Mouse (Mus musculus) heart, embryonic 11.5 days (tissue): Measurements from ENCODE around the gene Cd209a. TPM values are rescaled to one million over a fixed set of nuclear protein-coding genes. Genes with fewer than 3 reads are reported as not detected.
"Not testable (repeated sequence)": the region's sequence is repeated elsewhere in the genome, so short reads cannot be mapped to it uniquely, and the experiment has no call there.

ENCODE experiments used
- ATAC-seq: fragments of 200-750 bp; cut with Nextera tagmentation; replicated peaks from 2 replicates; pipeline ENCODE4 v1.8.0; 2017; ENCODE audit warnings: moderate library complexity; ENCODE audit not compliant: insufficient number of reproducible peaks, low FRiP score, low TSS enrichment
- H3K27ac ChIP-seq: fragments of 300-500 bp; sonication (generic); 2 replicates; pipeline ENCODE4 v1.5.1; 2014; ENCODE audit warnings: mild to moderate bottlenecking, low read depth, low read length
- H3K27me3 ChIP-seq: fragments of 300-500 bp; sonication (generic); 2 replicates; pipeline ENCODE4 v1.6.1; 2014; ENCODE audit warnings: mild to moderate bottlenecking, low read length, mixed read lengths; ENCODE audit not compliant: control insufficient read depth, insufficient read depth
- H3K36me3 ChIP-seq: fragments of 300-500 bp; sonication (generic); 2 replicates; pipeline ENCODE4 v1.6.1; 2014; ENCODE audit warnings: mild to moderate bottlenecking, low read length, moderate library complexity, mixed read lengths; ENCODE audit not compliant: control insufficient read depth, insufficient read depth
- H3K4me1 ChIP-seq: fragments of 300-500 bp; sonication (generic); 2 replicates; pipeline ENCODE4 v1.6.1; 2014; ENCODE audit warnings: low read length; ENCODE audit not compliant: control insufficient read depth, insufficient read depth
- H3K4me2 ChIP-seq: fragments of 300-500 bp; sonication (generic); 2 replicates; pipeline ENCODE4 v1.6.1; 2014; ENCODE audit warnings: mild to moderate bottlenecking, moderate library complexity
- H3K4me3 ChIP-seq: fragments of 300-500 bp; sonication (generic); 2 replicates; pipeline ENCODE4 v1.5.1; 2014; ENCODE audit warnings: low read depth, low read length
- H3K9ac ChIP-seq: fragments of 300-500 bp; sonication (generic); 2 replicates; pipeline ENCODE4 v1.6.1; 2014; ENCODE audit warnings: mild to moderate bottlenecking, low read depth, low read length, moderate library complexity
- H3K9me3 ChIP-seq: fragments of 300-500 bp; sonication (generic); replicated peaks from 2 replicates; pipeline ENCODE4 v1.6.1; 2016; ENCODE audit warnings: low read length; ENCODE audit not compliant: control insufficient read depth
- WGBS: fragments of 180-500 bp; shearing (Covaris S2); extraction: QIAGEN DNeasy Blood & Tissue Kit; methylation state at CpG from one replicate; pipeline ENCODE4 v1.1.7; 2014; ENCODE audit not compliant: insufficient replicate concordance; 5-methylcytosine and 5-hydroxymethylcytosine counted together
- polyA plus RNA-seq: library from polyadenylated mRNA; unstranded; fragments of >200 nt; fragmentation: Nextera tagmentation; extraction: Ambion mirVana; gene quantifications from 2 replicates; pipeline ENCODE4 v1.2.1, GENCODE M21; 2014

Cd209a gene
- polyA plus RNA-seq: not detected in 2 replicates

DNA sequence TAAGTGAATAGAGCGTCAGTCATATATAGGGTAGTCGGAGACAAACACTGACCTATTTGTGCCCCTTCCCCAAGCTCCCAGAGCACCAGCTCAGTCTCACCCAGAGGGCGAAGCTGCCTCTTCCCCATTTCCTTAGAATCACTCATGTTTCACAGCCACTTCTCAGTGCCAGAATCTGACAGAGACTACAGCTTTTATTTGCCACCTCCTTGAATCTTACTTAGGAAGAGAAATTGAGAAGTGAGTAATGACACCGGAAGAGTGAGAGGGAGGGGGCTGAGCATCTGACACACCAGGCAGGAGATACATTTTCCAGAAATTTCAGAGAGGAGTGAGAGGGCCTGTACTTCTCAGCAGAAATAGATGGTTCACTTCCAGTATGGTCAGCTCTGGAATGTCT lies at the start of gene Cd209a:
Gene Cd209a (minus strand): TSS at position 224 of the 400 bp plus-strand sequence.
- Histone ChIP-seq H3K27ac (no peak within 1 kb of the TSS), H3K9ac (no peak within 1 kb of the TSS), H3K4me2 (no peak within 1 kb of the TSS), H3K4me3 (no peak within 1 kb of the TSS), H3K36me3 (no peaks in the 10 kb centered on the region), H3K27me3 (no peaks in the 10 kb centered on the region), H3K4me1 (no peaks in the 10 kb centered on the region), H3K9me3 (no peaks in the 10 kb centered on the region)
- WGBS: 88% methylated on average over 4 of the region's 4 CpGs
- ATAC-seq: no peak

DNA sequence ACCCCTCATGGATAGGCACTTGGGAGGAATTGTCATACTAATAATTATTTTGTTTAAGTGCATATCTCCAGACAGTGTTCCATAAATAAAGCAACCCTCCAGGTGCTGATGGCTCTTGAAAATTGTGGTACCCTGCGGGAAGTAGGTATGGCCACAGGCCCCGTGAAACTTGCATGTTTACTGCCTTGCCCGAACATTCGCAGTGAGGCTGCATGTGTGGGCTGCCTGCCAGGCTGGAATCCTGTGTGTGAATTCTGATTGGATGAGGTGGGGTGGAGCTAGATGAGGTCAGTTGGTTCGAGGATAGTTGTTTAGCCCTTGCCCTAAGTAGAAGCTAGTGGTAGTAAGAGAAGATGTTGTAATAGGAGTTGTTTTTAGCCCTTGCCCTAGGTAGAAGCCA lies 19.9 kb upstream of the Cd209a start:
- H3K4me1 ChIP-seq, ATAC-seq, H3K9ac ChIP-seq, H3K27ac ChIP-seq, H3K27me3 ChIP-seq, H3K4me3 ChIP-seq, H3K4me2 ChIP-seq, H3K36me3 ChIP-seq: not testable (repeated sequence)
- H3K9me3 ChIP-seq: peaks cover 10% of the 10 kb centered on the region
- 81% methylated on average over 5 of the region's 5 CpGs for WGBS

DNA sequence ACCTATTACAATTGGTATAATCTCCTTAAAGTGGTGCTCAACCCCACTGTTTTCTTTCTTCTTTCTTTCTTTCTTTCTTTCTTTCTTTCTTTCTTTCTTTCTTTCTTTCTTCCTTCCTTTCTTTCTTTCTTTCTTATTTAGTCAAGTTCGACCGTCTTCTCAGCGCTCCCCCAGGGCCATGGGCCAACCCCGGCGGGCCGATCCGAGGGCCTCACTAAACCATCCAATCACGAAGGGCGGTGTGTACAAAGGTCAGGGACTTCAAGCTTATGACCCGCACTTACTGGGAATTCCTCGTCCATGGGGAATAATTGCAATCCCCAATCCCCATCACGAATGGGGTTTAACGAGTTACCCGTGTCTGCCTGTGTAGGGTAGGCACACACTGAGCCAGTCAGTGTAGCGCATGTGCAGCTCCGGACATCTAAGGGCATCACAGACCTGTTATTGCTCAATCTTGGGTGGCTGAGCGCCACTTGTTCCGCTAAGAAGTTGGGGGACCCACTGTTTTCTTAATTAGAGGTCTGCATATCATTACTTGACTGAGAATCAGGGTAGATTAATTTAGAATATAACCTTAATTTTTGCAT lies 5.6 kb upstream of the Cd209a start:
- no peaks in the 10 kb centered on the region for H3K36me3 ChIP-seq
- WGBS: 63% methylated on average over 18 of the region's 18 CpGs
- H3K4me1 ChIP-seq: no peaks in the 10 kb centered on the region

DNA sequence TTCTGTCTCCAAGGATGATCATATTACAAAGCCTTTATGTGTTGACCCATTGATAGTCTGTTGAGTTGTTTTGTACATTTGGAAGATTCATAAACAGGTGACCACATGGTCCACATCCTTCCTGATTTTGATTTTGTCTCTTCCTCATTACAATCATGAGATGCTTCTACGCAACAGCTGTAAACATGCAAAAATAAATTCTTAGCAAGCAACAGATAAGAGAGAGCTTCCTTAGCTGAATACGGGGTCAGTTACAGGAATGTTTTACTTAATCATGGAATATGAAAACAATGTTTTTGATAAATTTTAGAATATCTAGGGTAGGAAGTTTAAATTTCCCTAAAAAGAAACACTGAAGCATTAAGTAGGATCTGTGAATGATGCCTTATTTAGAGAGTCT lies 11.8 kb downstream of the Cd209a start:
- WGBS: 82% methylated on average over 2 of the region's 2 CpGs
- Histone ChIP-seq H3K4me1 (no peaks in the 10 kb centered on the region), H3K27me3 (no peaks in the 10 kb centered on the region), H3K9ac (no peak overlapping the region), H3K36me3 (no peaks in the 10 kb centered on the region), H3K27ac (no peak overlapping the region), H3K4me3 (no peak overlapping the region), H3K4me2 (no peak overlapping the region), H3K9me3 (no peaks in the 10 kb centered on the region)
- no peak for ATAC-seq

More for the DNA sequence above, 5.6 kb upstream of the Cd209a start:
- H3K4me3 ChIP-seq: no peak overlapping the region
- ATAC-seq: peak; percentile 100
- no peaks in the 10 kb centered on the region for H3K27me3 ChIP-seq
- H3K9me3 ChIP-seq: peaks cover 4% of the 10 kb centered on the region
- no peak overlapping the region for H3K27ac ChIP-seq
- no peak overlapping the region for H3K9ac ChIP-seq
- no peak overlapping the region for H3K4me2 ChIP-seq

DNA sequence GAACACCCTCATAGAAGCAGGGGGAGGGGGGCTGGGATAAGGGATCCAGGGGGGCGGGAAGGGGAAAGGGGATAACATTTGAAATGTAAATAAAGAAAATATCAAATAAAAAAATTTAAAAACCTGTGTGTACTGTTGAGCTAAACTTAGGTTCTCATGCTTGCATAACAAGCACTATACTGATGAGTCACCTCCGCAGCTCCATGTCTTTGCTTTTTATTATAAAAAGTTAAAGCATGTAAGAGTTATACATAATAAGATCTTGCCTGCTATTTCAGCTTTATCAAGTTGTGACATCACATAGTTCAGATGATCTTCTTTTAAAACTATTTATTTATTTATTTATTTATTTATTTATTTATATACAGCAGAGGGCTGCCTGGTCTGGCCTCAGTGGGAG lies 13.2 kb downstream of the Cd209a start:
- 76% methylated on average over 2 of the region's 2 CpGs for WGBS
- no peak for ATAC-seq
- H3K36me3 ChIP-seq: no peaks in the 10 kb centered on the region

DNA sequence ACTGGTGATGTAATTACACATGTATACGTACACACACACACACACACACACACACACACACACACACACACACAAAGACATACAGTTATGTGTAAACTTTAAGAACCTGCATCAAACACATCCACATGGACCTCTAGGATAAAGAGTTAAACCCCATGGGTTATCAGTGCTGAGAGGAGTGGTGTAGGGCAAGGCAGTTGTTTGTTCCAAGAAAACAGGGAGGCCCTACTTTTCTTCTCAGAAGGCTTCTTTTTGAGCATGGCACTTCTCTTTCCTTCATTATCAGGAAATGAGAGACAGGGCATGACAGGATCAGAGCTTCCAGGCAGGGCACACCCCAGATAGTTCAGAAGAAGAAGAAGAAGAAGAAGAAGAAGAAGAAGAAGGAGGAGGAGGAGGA lies 14.7 kb downstream of the Cd209a start:
- no peaks in the 10 kb centered on the region for H3K27me3 ChIP-seq
- H3K4me3 ChIP-seq: no peak overlapping the region
- H3K9me3 ChIP-seq: no peaks in the 10 kb centered on the region
- no peaks in the 10 kb centered on the region for H3K36me3 ChIP-seq
- no peaks in the 10 kb centered on the region for H3K4me1 ChIP-seq
- ATAC-seq: no peak
- no peak overlapping the region for H3K9ac ChIP-seq
- H3K4me2 ChIP-seq: no peak overlapping the region
- WGBS: 53% methylated on average over 1 of the region's 1 CpGs
- no peak overlapping the region for H3K27ac ChIP-seq

More for the DNA sequence above, 13.2 kb downstream of the Cd209a start:
- Histone ChIP-seq H3K4me1 (no peaks in the 10 kb centered on the region), H3K9me3 (no peaks in the 10 kb centered on the region), H3K9ac (no peak overlapping the region), H3K27ac (no peak overlapping the region), H3K4me2 (no peak overlapping the region), H3K4me3 (no peak overlapping the region), H3K27me3 (no peaks in the 10 kb centered on the region)

DNA sequence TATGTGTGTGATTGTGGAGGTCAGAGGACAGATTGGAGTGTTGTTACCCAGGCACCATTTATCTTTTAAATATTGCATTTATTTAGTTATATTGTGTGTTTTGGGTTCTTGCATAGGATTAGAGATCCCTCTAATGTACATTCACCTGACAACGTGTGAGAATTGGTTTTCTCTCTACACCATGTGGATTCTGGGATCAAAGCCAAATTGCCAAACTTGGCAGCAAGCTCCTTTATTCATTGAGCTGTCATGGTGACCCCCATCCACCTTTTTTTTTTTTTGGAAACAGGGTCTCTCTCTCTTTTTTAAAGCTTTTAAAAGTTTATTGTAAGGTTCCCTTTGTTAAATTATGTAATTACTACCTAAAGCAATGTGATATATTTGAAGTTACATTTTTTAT lies 27.7 kb downstream of the Cd209a start:
- H3K4me2 ChIP-seq: no peak overlapping the region
- no peak overlapping the region for H3K4me3 ChIP-seq
- ATAC-seq: no peak
- no peak overlapping the region for H3K9ac ChIP-seq
- no peaks in the 10 kb centered on the region for H3K4me1 ChIP-seq
- H3K27ac ChIP-seq: no peak overlapping the region
- 0 out of 2 replicates have a peak, but pooled peaks cover 3% of the 10 kb centered on the region for H3K9me3 ChIP-seq
- no peaks in the 10 kb centered on the region for H3K27me3 ChIP-seq
- no peaks in the 10 kb centered on the region for H3K36me3 ChIP-seq
- 32% methylated on average over 1 of the region's 1 CpGs for WGBS

DNA sequence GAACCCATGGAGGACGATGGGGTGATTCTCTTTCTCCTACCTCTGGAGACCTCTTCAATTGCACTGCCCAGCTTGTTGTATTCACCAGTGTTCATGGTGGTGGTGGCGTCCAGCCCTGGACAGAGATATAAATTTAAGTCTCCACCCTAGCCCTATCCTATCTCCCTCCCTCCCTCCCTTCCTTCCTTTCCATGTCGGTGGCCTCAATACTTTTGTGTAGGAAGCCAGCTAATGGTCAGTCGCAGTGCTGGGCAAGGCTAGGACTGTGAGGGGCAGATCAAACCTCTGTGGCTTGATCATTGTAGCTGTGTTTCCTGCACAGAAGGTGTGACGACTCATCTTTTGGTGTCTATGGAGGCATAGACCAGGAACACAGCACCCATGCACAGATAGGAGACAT lies 28.2 kb downstream of the Cd209a start, which contains the start of gene Clec4g:
Gene Clec4g (minus strand): TSS at position 101 of the 400 bp plus-strand sequence.
- Histone ChIP-seq H3K9ac (no peak within 1 kb of the TSS), H3K4me2 (no peak within 1 kb of the TSS), H3K27ac (no peak within 1 kb of the TSS), H3K36me3 (no peaks in the 10 kb centered on the region), H3K27me3 (no peaks in the 10 kb centered on the region), H3K4me1 (no peaks in the 10 kb centered on the region), H3K4me3 (no peak within 1 kb of the TSS), H3K9me3 (0 out of 2 replicates have a peak, but pooled peaks cover 3% of the 10 kb centered on the region)
- ATAC-seq: no peak
- WGBS: 54% methylated on average over 5 of the region's 5 CpGs

DNA sequence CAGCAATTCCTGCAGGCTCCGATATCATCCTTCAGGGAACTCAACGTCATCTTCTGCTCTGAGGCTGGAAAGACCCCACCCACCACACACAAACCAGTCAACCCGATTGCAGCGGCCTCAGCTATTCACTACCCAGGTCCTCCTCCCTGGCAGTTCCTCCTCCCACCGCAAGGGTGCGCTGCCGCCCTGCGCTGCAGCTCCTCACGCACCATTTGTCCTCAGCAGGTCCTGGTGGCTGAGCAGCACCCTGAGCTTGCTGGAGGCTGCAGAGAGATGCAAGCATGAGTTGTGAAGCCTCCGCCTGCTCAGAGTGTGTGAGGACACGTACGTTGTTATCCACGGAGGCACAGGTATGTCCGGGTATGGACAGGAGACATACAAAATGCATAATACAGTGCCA lies 30.2 kb downstream of the Cd209a start:
- Histone ChIP-seq H3K27me3 (no peaks in the 10 kb centered on the region), H3K9ac (no peak overlapping the region), H3K4me1 (no peaks in the 10 kb centered on the region), H3K9me3 (no peaks in the 10 kb centered on the region), H3K4me2 (no peak overlapping the region), H3K27ac (no peak overlapping the region), H3K36me3 (no peaks in the 10 kb centered on the region), H3K4me3 (no peak overlapping the region)
- WGBS: 14% methylated on average over 14 of the region's 14 CpGs
- ATAC-seq: peak; percentile 53
